Mouse (Mus musculus) midbrain, embryonic 10.5 days (tissue): ENCODE data around the gene Cmtm5. TPM values are rescaled to one million over a fixed set of nuclear protein-coding genes. Genes with fewer than 3 reads are reported as not detected.
A peak's percentile ranks its signal among the peaks of the same experiment; 100 is the strongest.

Source experiments
- DNase-seq: peaks from one replicate; pipeline ENCODE4 v3.0.0-alpha.2; 2017; ENCODE audit warnings: low spot score
- H3K27ac ChIP-seq: fragments of 300-500 bp; sonication (generic); replicated peaks from 2 replicates; pipeline ENCODE4 v1.5.1; 2016; ENCODE audit warnings: mild to moderate bottlenecking
- H3K27me3 ChIP-seq: fragments of 300-500 bp; sonication (generic); 2 replicates; pipeline ENCODE4 v1.6.1; 2016; ENCODE audit warnings: low read depth, mild to moderate bottlenecking; ENCODE audit not compliant: poor library complexity, severe bottlenecking
- H3K36me3 ChIP-seq: fragments of 300-500 bp; sonication (generic); 2 replicates; pipeline ENCODE4 v1.6.1; 2016; ENCODE audit warnings: mild to moderate bottlenecking, moderate library complexity
- H3K4me1 ChIP-seq: fragments of 300-500 bp; sonication (generic); 2 replicates; pipeline ENCODE4 v1.6.1; 2016
- H3K4me3 ChIP-seq: fragments of 300-500 bp; sonication (generic); 2 replicates; pipeline ENCODE4 v1.5.1; 2016; ENCODE audit warnings: mild to moderate bottlenecking, moderate library complexity
- H3K9me3 ChIP-seq: fragments of 300-500 bp; sonication (generic); replicated peaks from 2 replicates; pipeline ENCODE4 v1.6.1; 2016; ENCODE audit warnings: mild to moderate bottlenecking
- WGBS: fragments of 180-500 bp; shearing (Covaris S2); methylation state at CpG from one replicate; pipeline ENCODE4 v1.1.7; 2016; 5-methylcytosine and 5-hydroxymethylcytosine counted together
- polyA plus RNA-seq: library from polyadenylated mRNA; unstranded; fragments of >200 nt; fragmentation: Nextera tagmentation; extraction: Ambion mirVana; gene quantifications from 2 replicates; pipeline ENCODE4 v1.2.1, GENCODE M21; 2016

Gene Cmtm5
- 0.17 and 0.31 TPM in 2 replicates for polyA plus RNA-seq

- peak within 1 kb of the TSS; percentile 74 for H3K27ac ChIP-seq
- H3K9me3 ChIP-seq: no peaks in the 10 kb centered on the region
- DNase-seq: no peak
- no peaks in the 10 kb centered on the region for H3K36me3 ChIP-seq
- WGBS: 50% methylated on average over 8 of the region's 8 CpGs
- no peak within 1 kb of the TSS for H3K4me3 ChIP-seq
- H3K4me1 ChIP-seq: peaks cover 28% of the 10 kb centered on the region
- no peaks in the 10 kb centered on the region for H3K27me3 ChIP-seq
Measured at GRCm38 (mm10) chr14:54935904-54936830, at the start of gene Cmtm5. TSS of gene Cmtm5 (plus strand) at chr14:54936261.

GRCm38 (mm10) chr14:54892200-54892599, 43.9 kb upstream of the Cmtm5 start, which contains the start of gene Pabpn1:
TSS of gene Pabpn1 (plus strand) at chr14:54892500.
- no peak for DNase-seq
- Histone ChIP-seq H3K36me3 (peaks cover 22% of the 10 kb centered on the region), H3K27me3 (no peaks in the 10 kb centered on the region), H3K4me3 (peak within 1 kb of the TSS; percentile 98), H3K27ac (peak within 1 kb of the TSS; percentile 100), H3K4me1 (peaks cover 19% of the 10 kb centered on the region), H3K9me3 (no peaks in the 10 kb centered on the region)
- 91% methylated on average over 3 of the region's 3 CpGs for WGBS

GRCm38 (mm10) chr14:54893651-54894181, 42.3 kb upstream of the Cmtm5 start:
- Histone ChIP-seq H3K9me3 (no peaks in the 10 kb centered on the region), H3K4me3 (peak overlapping the region; percentile 98), H3K27me3 (no peaks in the 10 kb centered on the region), H3K36me3 (peaks cover 35% of the 10 kb centered on the region), H3K27ac (peak overlapping the region; percentile 100), H3K4me1 (peaks cover 19% of the 10 kb centered on the region)
- WGBS: under 1% methylated on average over 38 of the region's 38 CpGs
- DNase-seq: peak; percentile 96

- under 1% methylated on average over 54 of the region's 54 CpGs for WGBS
- H3K36me3 ChIP-seq: peaks cover 41% of the 10 kb centered on the region
- H3K4me3 ChIP-seq: peak overlapping the region; percentile 98
- peaks cover 19% of the 10 kb centered on the region for H3K4me1 ChIP-seq
- H3K9me3 ChIP-seq: no peaks in the 10 kb centered on the region
- no peaks in the 10 kb centered on the region for H3K27me3 ChIP-seq
- peak; percentile 48 for DNase-seq
- peak overlapping the region; percentile 100 for H3K27ac ChIP-seq
Measured at GRCm38 (mm10) chr14:54894296-54895151, 41.5 kb upstream of the Cmtm5 start.

GRCm38 (mm10) chr14:54897445-54897844, 38.6 kb upstream of the Cmtm5 start:
- 78% methylated on average over 2 of the region's 2 CpGs for WGBS
- Histone ChIP-seq H3K4me1 (peaks cover 19% of the 10 kb centered on the region), H3K9me3 (no peaks in the 10 kb centered on the region), H3K27ac (no peak overlapping the region), H3K4me3 (no peak overlapping the region), H3K27me3 (no peaks in the 10 kb centered on the region), H3K36me3 (peaks cover 41% of the 10 kb centered on the region)
- DNase-seq: no peak

GRCm38 (mm10) chr14:54900383-54900782, 35.7 kb upstream of the Cmtm5 start:
- Histone ChIP-seq H3K36me3 (peaks cover 60% of the 10 kb centered on the region), H3K4me3 (no peak overlapping the region), H3K9me3 (no peaks in the 10 kb centered on the region), H3K27me3 (no peaks in the 10 kb centered on the region), H3K4me1 (peaks cover 8% of the 10 kb centered on the region), H3K27ac (no peak overlapping the region)
- peak; percentile 65 for DNase-seq
- WGBS: 1% methylated on average over 3 of the region's 3 CpGs

GRCm38 (mm10) chr14:54903641-54904040, 32.4 kb upstream of the Cmtm5 start:
- H3K4me1 ChIP-seq: peaks cover 11% of the 10 kb centered on the region; the same call in 1 of the 2 replicates
- no peak overlapping the region for H3K27ac ChIP-seq
- H3K9me3 ChIP-seq: no peaks in the 10 kb centered on the region
- H3K4me3 ChIP-seq: no peak overlapping the region
- no peak for DNase-seq
- H3K36me3 ChIP-seq: peaks cover 57% of the 10 kb centered on the region
- WGBS: 90% methylated on average over 4 of the region's 4 CpGs
- H3K27me3 ChIP-seq: no peaks in the 10 kb centered on the region

GRCm38 (mm10) chr14:54908682-54909081, 27.4 kb upstream of the Cmtm5 start:
- no peak overlapping the region for H3K27ac ChIP-seq
- no peak overlapping the region for H3K4me3 ChIP-seq
- no peaks in the 10 kb centered on the region for H3K27me3 ChIP-seq
- 81% methylated on average over 7 of the region's 7 CpGs for WGBS
- no peak for DNase-seq
- no peaks in the 10 kb centered on the region for H3K9me3 ChIP-seq
- H3K36me3 ChIP-seq: peaks cover 72% of the 10 kb centered on the region
- H3K4me1 ChIP-seq: peaks cover 41% of the 10 kb centered on the region

- H3K9me3 ChIP-seq: no peaks in the 10 kb centered on the region
- peak overlapping the region; percentile 95 for H3K27ac ChIP-seq
- no peaks in the 10 kb centered on the region for H3K27me3 ChIP-seq
- H3K36me3 ChIP-seq: peaks cover 63% of the 10 kb centered on the region
- H3K4me3 ChIP-seq: peak overlapping the region; percentile 91
- WGBS: 4% methylated on average over 66 of the region's 69 CpGs
- peak; percentile 46 for DNase-seq
- H3K4me1 ChIP-seq: peaks cover 38% of the 10 kb centered on the region
Measured at GRCm38 (mm10) chr14:54912109-54912850, 23.8 kb upstream of the Cmtm5 start.

GRCm38 (mm10) chr14:54912886-54913285, 23.2 kb upstream of the Cmtm5 start, which contains the start of gene Slc22a17:
TSS of gene Slc22a17 (minus strand) at chr14:54913132.
- H3K9me3 ChIP-seq: no peaks in the 10 kb centered on the region
- peak; percentile 84 for DNase-seq
- peaks cover 36% of the 10 kb centered on the region for H3K4me1 ChIP-seq
- H3K27ac ChIP-seq: peak within 1 kb of the TSS; percentile 95
- H3K4me3 ChIP-seq: peak within 1 kb of the TSS; percentile 91
- no peaks in the 10 kb centered on the region for H3K27me3 ChIP-seq
- WGBS: under 1% methylated on average over 28 of the region's 28 CpGs
- H3K36me3 ChIP-seq: peaks cover 63% of the 10 kb centered on the region

GRCm38 (mm10) chr14:54913343-54913742, 22.7 kb upstream of the Cmtm5 start:
- Histone ChIP-seq H3K27ac (peak overlapping the region; percentile 95), H3K4me3 (peak overlapping the region; percentile 91), H3K4me1 (peaks cover 35% of the 10 kb centered on the region), H3K36me3 (peaks cover 63% of the 10 kb centered on the region), H3K9me3 (no peaks in the 10 kb centered on the region), H3K27me3 (no peaks in the 10 kb centered on the region)
- DNase-seq: no peak
- WGBS: 17% methylated on average over 10 of the region's 10 CpGs
